26 mouse cellular contexts compared by ENCODE assay signal in the genomic region with DNA sequence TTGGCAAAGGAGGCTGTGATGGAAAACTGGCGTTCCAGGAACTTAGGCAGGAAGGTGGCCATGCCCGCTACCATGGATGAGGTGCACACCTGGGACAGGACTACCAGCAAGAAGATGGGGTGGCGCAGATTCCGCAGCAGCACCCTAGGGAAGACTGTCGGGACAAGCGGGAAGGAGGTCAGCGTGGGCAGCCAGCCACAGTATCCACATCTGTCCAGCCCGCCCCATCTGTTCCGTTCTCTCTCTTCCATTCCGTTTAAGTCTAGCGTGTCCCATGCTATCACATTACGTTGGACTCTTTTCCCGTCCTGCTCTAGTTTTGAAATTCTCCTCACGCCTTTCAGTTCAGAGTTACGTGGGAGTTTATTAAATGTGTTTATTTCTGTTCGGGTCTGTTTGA. TPM values are rescaled to one million over a fixed set of nuclear protein-coding genes. Genes with fewer than 3 reads are reported as not detected.
DNase-seq lines count a peak whose midpoint lies in the region; ATAC-seq and TF ChIP-seq lines count a peak whose summit lies in the region.
"Had no signal": no experiment of that assay in that cellular context is flagged by ENCODE, and none has a peak within 500 bp of the region (broad histone marks: within the 10 kb centered on the region; RNA-seq: fewer than 3 reads in every experiment).

No protein-coding gene starts in this region.

- H3K27me3 ChIP-seq in kidney, embryonic 15.5 days = no peaks in the 10 kb centered on the region
- H3K27me3 ChIP-seq: embryonic facial prominence, embryonic 15.5 days; hindbrain, embryonic 15.5 days had no signal

- no peak for ATAC-seq in kidney, embryonic 15.5 days (replicated peaks; ENCODE audit: low FRiP score)
- ATAC-seq: forebrain, embryonic 14.5 days; forebrain, postnatal 0 days; intestine, postnatal 0 days; Patski had no signal

- peak overlapping the region; percentile 96 for H3K27ac ChIP-seq in gastrocnemius, adult 2 months
- no peak overlapping the region for H3K27ac ChIP-seq in kidney, embryonic 15.5 days
- H3K27ac ChIP-seq: embryonic facial prominence, embryonic 15.5 days; heart, embryonic 10.5 days; heart, embryonic 13.5 days; hindbrain, embryonic 12.5 days; hindbrain, embryonic 15.5 days had no signal

- peak overlapping the region; percentile 64 for H3K4me3 ChIP-seq in gastrocnemius, adult 2 months
- no peak overlapping the region for H3K4me3 ChIP-seq in kidney, embryonic 15.5 days (replicated peaks)
- H3K4me3 ChIP-seq: embryonic facial prominence, embryonic 15.5 days; heart, adult 2 months; heart, embryonic 10.5 days; heart, embryonic 13.5 days; hindbrain, embryonic 12.5 days; hindbrain, embryonic 15.5 days had no signal

- H3K9ac ChIP-seq in kidney, embryonic 15.5 days = no peak overlapping the region
- H3K9ac ChIP-seq: embryonic facial prominence, embryonic 15.5 days; forebrain, postnatal 0 days; heart, embryonic 13.5 days; hindbrain, embryonic 12.5 days; hindbrain, embryonic 15.5 days had no signal

- intact Hi-C loops in gastrocnemius, adult 2 months (cut with DNase I) = loop anchor here (2.0 kb wide), 1 partner anchor 42 kb away; no protein-coding TSS in a partner anchor
- intact Hi-C loops in gastrocnemius, postnatal 36 days (cut with DNase I) = no loop called here

- peaks cover 35% of the 10 kb centered on the region for H3K4me1 ChIP-seq in kidney, embryonic 15.5 days

- WGBS in kidney, embryonic 15.5 days = 54% methylated on average over 16 of the region's 16 CpGs

- no peak for TF ChIP-seq CTCF in gastrocnemius, adult 2 months (IDR thresholded peaks at IDR 0.05)

- DNase-seq in cerebellum, adult 9-11 months = peak; percentile 30
- no peak for DNase-seq in cerebellum, postnatal 36 days
- DNase-seq in gastrocnemius, adult 2 months = peak; percentile 68
- DNase-seq in gastrocnemius, postnatal 36 days = no peak
- DNase-seq in kidney, adult 18-20 months = no peak
- DNase-seq: adrenal gland, postnatal 10 days; adrenal gland, postnatal 36 days; cerebellum, adult 18-20 months; cerebellum, adult 9-10 months; cerebellum, postnatal 25 days; embryo, embryonic 11 days; forebrain, postnatal 0 days; heart, postnatal 14 days; kidney, adult 8-10 months had no signal

- peak overlapping the region; percentile 13; the same call in 1 of the 2 replicates for H3K4me2 ChIP-seq in kidney, embryonic 15.5 days
- H3K4me2 ChIP-seq: embryonic facial prominence, embryonic 15.5 days; heart, embryonic 13.5 days; hindbrain, embryonic 12.5 days; hindbrain, embryonic 15.5 days had no signal

- no peaks in the 10 kb centered on the region for H3K9me3 ChIP-seq in kidney, embryonic 15.5 days (replicated peaks)
- H3K9me3 ChIP-seq: embryonic facial prominence, embryonic 15.5 days; G1E; heart, embryonic 10.5 days; heart, embryonic 13.5 days; hindbrain, embryonic 12.5 days; hindbrain, embryonic 15.5 days had no signal

- H3K36me3 ChIP-seq in kidney, embryonic 15.5 days = no peaks in the 10 kb centered on the region
- H3K36me3 ChIP-seq: embryonic facial prominence, embryonic 15.5 days; G1E; heart, embryonic 10.5 days; heart, embryonic 13.5 days; hindbrain, embryonic 12.5 days; hindbrain, embryonic 15.5 days had no signal

RNA-seq across cellular contexts. Expression of gene Tpbgl, which starts 40.2 kb away (rescaled TPM):
- 10 to 100 TPM; 47.8 to 69.3 TPM for total RNA-seq in gastrocnemius, adult 2 months (2021)
- total RNA-seq in gastrocnemius, postnatal 36 days (2021) = 10 to 100 TPM; 56.4 to 57.7 TPM
- polyA plus RNA-seq in kidney, embryonic 15.5 days (2015; fragmentation: Nextera tagmentation; extraction: Ambion mirVana) = 0.84 and 1.1 TPM in 2 replicates
- total RNA-seq: hematopoietic stem cell, adult 5-6 weeks had no signal
- polyA plus RNA-seq: G1E had no signal

RNA-seq across cellular contexts. Expression of gene Slco2b1, which starts 44.0 kb away (rescaled TPM):
- 1 to 10 TPM; 5.2 to 7.1 TPM for total RNA-seq in gastrocnemius, adult 2 months (2021)
- total RNA-seq in gastrocnemius, postnatal 36 days (2021) = 1 to 10 TPM; 4.2 to 6.7 TPM
- 2.4 and 2.8 TPM in 2 replicates for polyA plus RNA-seq in kidney, embryonic 15.5 days (2015; fragmentation: Nextera tagmentation; extraction: Ambion mirVana)
- polyA plus RNA-seq: Patski had no signal

Comparison
In these comparisons a context has a peak if more than half of its experiments do, and no peak if none do; other contexts are left out.
1. DNase-seq: peak in cerebellum, adult 9-11 months (single experiment) and gastrocnemius, adult 2 months (single experiment); none in cerebellum, postnatal 36 days (0 of 2), gastrocnemius, postnatal 36 days (0 of 2) and kidney, adult 18-20 months (single experiment).